21 mouse cellular contexts compared by ENCODE assay signal in genomic region chr17:5693256-5693655, GRCm38 (mm10).
DNase-seq lines count a peak whose midpoint lies in the region; ATAC-seq lines count a peak whose summit lies in the region.
"Had no signal": no experiment of that assay in that cellular context is flagged by ENCODE, and none has a peak within 500 bp of the region (broad histone marks: within the 10 kb centered on the region; RNA-seq: fewer than 3 reads in every experiment).

No protein-coding gene starts in this region.

- H3K27ac ChIP-seq in stomach, embryonic 15.5 days = 0 out of 2 replicates have a peak overlapping the region, but pooled peaks have one; percentile 23
- H3K27ac ChIP-seq: embryonic facial prominence, embryonic 13.5 days; hindbrain, embryonic 13.5 days; limb, embryonic 15.5 days; liver, embryonic 14.5 days; midbrain, embryonic 12.5 days; neural tube, embryonic 15.5 days had no signal

- no peaks in the 10 kb centered on the region for H3K36me3 ChIP-seq in stomach, embryonic 15.5 days
- H3K36me3 ChIP-seq: embryonic facial prominence, embryonic 13.5 days; hindbrain, embryonic 13.5 days; limb, embryonic 15.5 days; midbrain, embryonic 12.5 days; neural tube, embryonic 15.5 days had no signal

- H3K9me3 ChIP-seq in stomach, embryonic 15.5 days = no peaks in the 10 kb centered on the region
- H3K9me3 ChIP-seq: embryonic facial prominence, embryonic 13.5 days; hindbrain, embryonic 13.5 days; limb, embryonic 15.5 days; midbrain, embryonic 12.5 days; neural tube, embryonic 15.5 days had no signal

- no peak for ATAC-seq in stomach, embryonic 15.5 days (ENCODE audit: insufficient read depth, low FRiP score, low read depth)
- ATAC-seq: forebrain, embryonic 16.5 days; lung, postnatal 0 days had no signal

- H3K9ac ChIP-seq in stomach, embryonic 15.5 days = no peak overlapping the region
- H3K9ac ChIP-seq: embryonic facial prominence, embryonic 13.5 days; hindbrain, embryonic 13.5 days; limb, embryonic 15.5 days; liver, embryonic 14.5 days; midbrain, embryonic 12.5 days; neural tube, embryonic 15.5 days had no signal

- no peak overlapping the region for H3K4me2 ChIP-seq in stomach, embryonic 15.5 days
- H3K4me2 ChIP-seq: embryonic facial prominence, embryonic 13.5 days; hindbrain, embryonic 13.5 days; limb, embryonic 15.5 days; midbrain, embryonic 12.5 days; neural tube, embryonic 15.5 days had no signal

- WGBS in stomach, embryonic 15.5 days = 55% methylated on average over 7 of the region's 7 CpGs

- no peak overlapping the region for H3K4me3 ChIP-seq in stomach, embryonic 15.5 days (replicated peaks)
- H3K4me3 ChIP-seq: embryonic facial prominence, embryonic 13.5 days; hindbrain, embryonic 13.5 days; limb, embryonic 15.5 days; midbrain, embryonic 12.5 days; neural tube, embryonic 15.5 days had no signal

- H3K27me3 ChIP-seq in stomach, embryonic 15.5 days (replicated peaks) = no peaks in the 10 kb centered on the region
- H3K27me3 ChIP-seq: embryonic facial prominence, embryonic 13.5 days; hindbrain, embryonic 13.5 days; limb, embryonic 15.5 days; midbrain, embryonic 12.5 days; neural tube, embryonic 15.5 days had no signal

- 0 out of 2 replicates have a peak, but pooled peaks cover 3% of the 10 kb centered on the region for H3K4me1 ChIP-seq in stomach, embryonic 15.5 days
- H3K4me1 ChIP-seq: midbrain, embryonic 12.5 days had no signal

- DNase-seq in cerebellum, postnatal 10 days = peak; percentile 9 to 16
- no peak for DNase-seq in cerebellum, adult 11-12 months
- peak; percentile 12 for DNase-seq in heart, postnatal 4 days
- no peak for DNase-seq in heart, adult 9 months (ENCODE audit: low spot score in 2 of 2)
- DNase-seq in brain, adult 2 months (ENCODE audit: low read depth, low spot score) = peak; percentile 29
- DNase-seq in embryo, embryonic 10 days (ENCODE audit: low spot score) = no peak
- no peak for DNase-seq in urinary bladder, postnatal 36 days (ENCODE audit: low spot score in 2 of 2)
- DNase-seq: adrenal gland, postnatal 14 days; cerebellum, adult 9-11 months; kidney, adult 11 months; kidney, postnatal 4 days; thymus, adult 2 months had no signal

Comparison
In these comparisons a context has a peak if more than half of its experiments do, and no peak if none do; other contexts are left out.
1. DNase-seq: peak in cerebellum, postnatal 10 days (2 of 2), heart, postnatal 4 days (single experiment) and brain, adult 2 months (single experiment); none in cerebellum, adult 11-12 months (single experiment), heart, adult 9 months (0 of 2), embryo, embryonic 10 days (single experiment) and urinary bladder, postnatal 36 days (0 of 2).